Mouse (Mus musculus) MEL (cell line): ENCODE data around the gene Gm4756. TPM values are rescaled to one million over a fixed set of nuclear protein-coding genes. Genes with fewer than 3 reads are reported as not detected.
A peak's percentile ranks its signal among the peaks of the same experiment; 100 is the strongest.

Experiments
- DNase-seq: peaks from one replicate; pipeline ENCODE4 v3.0.0; 2011; ENCODE audit warnings: low read depth, low spot score
- H3K27ac ChIP-seq: 2 replicates; pipeline ENCODE4 v1.5.1; 2012; ENCODE audit warnings: low read depth, mild to moderate bottlenecking, control low read depth, low read length, moderate library complexity; ENCODE audit not compliant: control insufficient read depth
- H3K27me3 ChIP-seq, 2 experiments: fragments of 150-350 bp in 1 of 2; sonication (generic) in 1 of 2; 2 replicates each; pipeline ENCODE4 v1.6.1; 2012; ENCODE audit warnings: low read length in 2 of 2, mild to moderate bottlenecking in 2 of 2, improper control_type of control experiment in 1 of 2, moderate library complexity in 1 of 2; ENCODE audit not compliant: insufficient read depth in 2 of 2, control insufficient read depth in 1 of 2
- H3K36me3 ChIP-seq, 2 experiments: 2 replicates each; pipeline ENCODE4 v1.6.1; 2012 to 2014; ENCODE audit warnings: low read length in 2 of 2, improper control_type of control experiment in 1 of 2, inconsistent platforms in 1 of 2, mild to moderate bottlenecking in 1 of 2; ENCODE audit not compliant: insufficient read depth in 2 of 2, control insufficient read depth in 1 of 2
- H3K4me1 ChIP-seq, 2 experiments: fragments of 150-350 bp in 1 of 2; sonication (generic) in 1 of 2; 2 replicates each; pipeline ENCODE4 v1.6.1; 2012; ENCODE audit warnings: low read length in 2 of 2, improper control_type of control experiment in 1 of 2, mild to moderate bottlenecking in 1 of 2; ENCODE audit not compliant: insufficient read depth in 2 of 2, control insufficient read depth in 1 of 2
- H3K4me3 ChIP-seq, 2 experiments: fragments of 150-350 bp in 1 of 2; sonication (generic) in 1 of 2; 2 replicates each; pipeline ENCODE4 v1.5.1; 2012; ENCODE audit warnings: low read depth in 2 of 2, low read length in 2 of 2, mild to moderate bottlenecking in 2 of 2, moderate library complexity in 2 of 2, control low read depth in 1 of 2, improper control_type of control experiment in 1 of 2; ENCODE audit not compliant: control insufficient read depth in 1 of 2, insufficient read depth in 1 of 2
- H3K79me2 ChIP-seq: 2 replicates; pipeline ENCODE4 v1.6.1; 2012; ENCODE audit warnings: mild to moderate bottlenecking, low read length, moderate library complexity; ENCODE audit not compliant: control insufficient read depth, poor library complexity, insufficient read depth
- H3K9ac ChIP-seq: 2 replicates; pipeline ENCODE4 v1.6.1; 2012; ENCODE audit warnings: low read depth, mild to moderate bottlenecking, control low read depth, low read length, moderate library complexity; ENCODE audit not compliant: control insufficient read depth, poor library complexity, severe bottlenecking
- H3K9me3 ChIP-seq: fragments of 150-350 bp; sonication (generic); replicated peaks from 2 replicates; pipeline ENCODE4 v1.6.1; 2012; ENCODE audit warnings: mild to moderate bottlenecking, low read length, improper control_type of control experiment, moderate library complexity; ENCODE audit not compliant: insufficient read depth
- CHD1 ChIP-seq: IDR thresholded peaks from 2 replicates; pipeline ENCODE4 v1.6.1; 2012; ENCODE audit warnings: low read depth, mild to moderate bottlenecking, inconsistent platforms, low read length, improper control_type of control experiment
- CHD2 ChIP-seq: IDR thresholded peaks from 2 replicates; pipeline ENCODE4 v1.6.1; 2011; ENCODE audit warnings: low read length, improper control_type of control experiment
- CTCF ChIP-seq, 3 experiments: IDR thresholded peaks in 2 of 3; conservative IDR thresholded peaks in 1 of 3; 2 replicates each; pipeline ENCODE4 v1.5.1; 2011 to 2012; ENCODE audit warnings: low read length in 3 of 3, low read depth in 2 of 3, mild to moderate bottlenecking in 2 of 3, improper control_type of control experiment in 1 of 3, inconsistent platforms in 1 of 3, mixed read lengths in 1 of 3, moderate library complexity in 1 of 3; ENCODE audit not compliant: control insufficient read depth in 1 of 3, insufficient read depth in 1 of 3, poor library complexity in 1 of 3, severe bottlenecking in 1 of 3
- E2F4 ChIP-seq: IDR thresholded peaks from 2 replicates; pipeline ENCODE4 v1.6.1; 2011; ENCODE audit warnings: low read depth, low read length, improper control_type of control experiment, borderline replicate concordance
- EP300 ChIP-seq, 2 experiments: IDR thresholded peaks; 2 replicates each; pipeline ENCODE4 v1.6.1; 2011; ENCODE audit warnings: improper control_type of control experiment in 2 of 2, low read length in 2 of 2, low read depth in 1 of 2, mild to moderate bottlenecking in 1 of 2
- GABPA ChIP-seq: IDR thresholded peaks from 2 replicates; pipeline ENCODE4 v1.6.1; 2012; ENCODE audit warnings: low read depth, mild to moderate bottlenecking, inconsistent platforms, low read length, improper control_type of control experiment, moderate library complexity
- GATA1 ChIP-seq: IDR thresholded peaks from 2 replicates; pipeline ENCODE4 v1.6.1; 2011; ENCODE audit warnings: low read depth, low read length, improper control_type of control experiment
- HCFC1 ChIP-seq: IDR thresholded peaks from 2 replicates; pipeline ENCODE4 v1.6.1; 2012; ENCODE audit warnings: low read depth, mild to moderate bottlenecking, inconsistent platforms, low read length, improper control_type of control experiment, moderate library complexity
- KAT2A ChIP-seq: conservative IDR thresholded peaks from 2 replicates; pipeline ENCODE4 v1.6.1; 2012; ENCODE audit warnings: low read depth, low read length, improper control_type of control experiment, inconsistent platforms
- MAZ ChIP-seq: IDR thresholded peaks from 2 replicates; pipeline ENCODE4 v1.6.1; 2012; ENCODE audit warnings: low read depth, mild to moderate bottlenecking, inconsistent platforms, low read length, improper control_type of control experiment
- MEF2A ChIP-seq: IDR thresholded peaks from 2 replicates; pipeline ENCODE4 v1.6.1; 2014; ENCODE audit warnings: low read depth, mild to moderate bottlenecking, inconsistent platforms, low read length, improper control_type of control experiment; ENCODE audit not compliant: poor library complexity, insufficient replicate concordance, severe bottlenecking; ENCODE audit errors: extremely low read depth
- MXI1 ChIP-seq: IDR thresholded peaks from 2 replicates; pipeline ENCODE4 v1.6.1; 2011; ENCODE audit warnings: mild to moderate bottlenecking, low read depth, low read length, improper control_type of control experiment
- MYB ChIP-seq: IDR thresholded peaks from 2 replicates; pipeline ENCODE4 v1.6.1; 2011; ENCODE audit warnings: mild to moderate bottlenecking, low read depth, low read length, improper control_type of control experiment
- MYC ChIP-seq: IDR thresholded peaks from 2 replicates; pipeline ENCODE4 v1.6.1; 2011; ENCODE audit warnings: low read depth, mild to moderate bottlenecking, low read length, improper control_type of control experiment, moderate library complexity
- NELFE ChIP-seq: IDR thresholded peaks from 2 replicates; pipeline ENCODE4 v1.6.1; 2011; ENCODE audit warnings: low read depth, low read length, improper control_type of control experiment
- NRF1 ChIP-seq: IDR thresholded peaks from 2 replicates; pipeline ENCODE4 v1.6.1; 2014; ENCODE audit warnings: low read depth, mild to moderate bottlenecking, inconsistent platforms, low read length, improper control_type of control experiment, moderate library complexity; ENCODE audit not compliant: poor library complexity, insufficient read depth, severe bottlenecking
- POLR2AphosphoS2 ChIP-seq: IDR thresholded peaks from 2 replicates; pipeline ENCODE4 v1.6.1; 2011; ENCODE audit warnings: low read length, improper control_type of control experiment
- POLR2AphosphoS5 ChIP-seq: IDR thresholded peaks from 2 replicates; pipeline ENCODE4 v1.6.1; 2012; ENCODE audit warnings: low read depth, borderline replicate concordance, mild to moderate bottlenecking, inconsistent platforms, low read length, moderate library complexity, mixed read lengths
- RCOR1 ChIP-seq: IDR thresholded peaks from 2 replicates; pipeline ENCODE4 v1.6.1; 2012; ENCODE audit warnings: low read depth, mild to moderate bottlenecking, inconsistent platforms, low read length, improper control_type of control experiment
- SIN3A ChIP-seq: IDR thresholded peaks from 2 replicates; pipeline ENCODE4 v1.6.1; 2012; ENCODE audit warnings: low read length, improper control_type of control experiment, inconsistent platforms
- TAL1 ChIP-seq: IDR thresholded peaks from 2 replicates; pipeline ENCODE4 v1.6.1; 2012; ENCODE audit warnings: mild to moderate bottlenecking, inconsistent platforms, low read length, moderate library complexity, mixed read lengths
- TCF12 ChIP-seq: IDR thresholded peaks from 2 replicates; pipeline ENCODE4 v1.6.1; 2014; ENCODE audit warnings: low read depth, mild to moderate bottlenecking, inconsistent platforms, low read length, improper control_type of control experiment, moderate library complexity
- UBTF ChIP-seq: IDR thresholded peaks from 2 replicates; pipeline ENCODE4 v1.6.1; 2012; ENCODE audit warnings: low read depth, mild to moderate bottlenecking, inconsistent platforms, low read length, improper control_type of control experiment, moderate library complexity, borderline replicate concordance; ENCODE audit not compliant: insufficient read depth
- USF1 ChIP-seq: IDR thresholded peaks from 2 replicates; pipeline ENCODE4 v1.6.1; 2014; ENCODE audit warnings: low read depth, mild to moderate bottlenecking, inconsistent platforms, low read length, improper control_type of control experiment, moderate library complexity
- USF2 ChIP-seq, 2 experiments: IDR thresholded peaks; 2 replicates each; pipeline ENCODE4 v1.6.1; 2011 to 2012; ENCODE audit warnings: improper control_type of control experiment in 2 of 2, low read length in 2 of 2, borderline replicate concordance in 1 of 2, inconsistent platforms in 1 of 2, low read depth in 1 of 2, mild to moderate bottlenecking in 1 of 2; ENCODE audit not compliant: insufficient read depth in 1 of 2
- ZC3H11A ChIP-seq: IDR thresholded peaks from 2 replicates; pipeline ENCODE4 v1.6.1; 2012; ENCODE audit warnings: low read depth, mild to moderate bottlenecking, inconsistent platforms, low read length, improper control_type of control experiment
- ZKSCAN1 ChIP-seq: IDR thresholded peaks from 2 replicates; pipeline ENCODE4 v1.6.1; 2012; ENCODE audit warnings: low read depth, mild to moderate bottlenecking, inconsistent platforms, low read length, improper control_type of control experiment, moderate library complexity
- ZMIZ1 ChIP-seq: IDR thresholded peaks from 2 replicates; pipeline ENCODE4 v1.6.1; 2012; ENCODE audit warnings: low read depth, mild to moderate bottlenecking, inconsistent platforms, low read length, improper control_type of control experiment, moderate library complexity
- ZNF384 ChIP-seq: IDR thresholded peaks from 2 replicates; pipeline ENCODE4 v1.6.1; 2012; ENCODE audit warnings: low read depth, mild to moderate bottlenecking, inconsistent platforms, low read length, improper control_type of control experiment
- polyA plus RNA-seq, 2 experiments: library from polyadenylated mRNA; stranded (reverse) in 1 of 2; unstranded in 1 of 2; fragments of >175 nt in 1 of 2; fragments of >200 nt in 1 of 2; gene quantifications; 2 replicates each; pipeline versions ENCODE4 v1.2.1 to v1.2.4; 2012; ENCODE audit warnings: low replicate concordance in 2 of 2, low read depth in 1 of 2; ENCODE audit not compliant: insufficient read length in 2 of 2, insufficient read depth in 1 of 2, missing spikeins in 1 of 2
- total RNA-seq: library from RNA; depleted of rRNA; stranded (reverse); fragments of 300-350 nt; gene quantifications from 2 replicates; pipeline ENCODE4 v1.2.3, GENCODE M21; 2012

Gm4756 gene
- total and polyA plus RNA-seq, 3 experiments = not detected

GRCm38 (mm10) chr12:72671516-72672135 is 22.2 kb upstream of the Gm4756 start:
- Histone ChIP-seq H3K4me1 (peaks cover 3 to 6% of the 10 kb centered on the region in 2 experiments; a peak in 3 of 4 replicates), H3K9me3 (no peaks in the 10 kb centered on the region), H3K27me3 (no peaks in the 10 kb centered on the region), H3K36me3 (peaks cover 0 to 4% of the 10 kb centered on the region in 2 experiments; a peak in 2 of 4 replicates), H3K4me3 (no peak overlapping the region), H3K27ac (no peak overlapping the region), H3K79me2 (no peaks in the 10 kb centered on the region), H3K9ac (no peak overlapping the region)
- no peak for DNase-seq
- TF ChIP-seq CHD1 = no peak
- TF ChIP-seq E2F4 = no peak
- TF ChIP-seq ZMIZ1 = no peak
- no peak for TF ChIP-seq HCFC1
- no peak for TF ChIP-seq USF2 (IDR thresholded peaks at IDR 0.05; ENCODE audit: borderline replicate concordance in 1 of 2, insufficient read depth in 1 of 2, low read depth in 1 of 2, low read length in 2 of 2)
- no peak for TF ChIP-seq TAL1
- TF ChIP-seq POLR2AphosphoS2 = no peak
- TF ChIP-seq NELFE = no peak
- TF ChIP-seq POLR2AphosphoS5 = no peak
- TF ChIP-seq CTCF (IDR thresholded peaks at IDR 0.05 in 2 of 3, conservative IDR thresholded peaks at IDR 0.05 in 1 of 3; ENCODE audit: control insufficient read depth in 1 of 3, insufficient read depth in 1 of 3, low read depth in 2 of 3, low read length in 3 of 3, poor library complexity in 1 of 3, severe bottlenecking in 1 of 3) = no peak
- no peak for TF ChIP-seq GATA1
- TF ChIP-seq MEF2A = no peak
- no peak for TF ChIP-seq NRF1
- TF ChIP-seq UBTF = no peak
- TF ChIP-seq SIN3A = no peak
- TF ChIP-seq MYC = no peak
- TF ChIP-seq ZNF384 = no peak

GRCm38 (mm10) chr12:72670921-72671320 is 21.5 kb upstream of the Gm4756 start:
- Histone ChIP-seq H3K79me2 (no peaks in the 10 kb centered on the region), H3K4me3 (peak overlapping the region; percentile 53 to 60), H3K4me1 (peaks cover 3 to 6% of the 10 kb centered on the region in 2 experiments; a peak in 3 of 4 replicates), H3K27ac (0 out of 2 replicates have a peak overlapping the region, but pooled peaks have one; percentile 10), H3K27me3 (no peaks in the 10 kb centered on the region), H3K9me3 (no peaks in the 10 kb centered on the region), H3K36me3 (peaks cover 0 to 4% of the 10 kb centered on the region in 2 experiments; a peak in 2 of 4 replicates), H3K9ac (peak overlapping the region; percentile 28)
- peak; percentile 78 for DNase-seq
- no peak for TF ChIP-seq ZC3H11A
- TF ChIP-seq MXI1 = no peak
- peak; percentile 11; the same call in 1 of the 2 replicates for TF ChIP-seq SIN3A
- no peak for TF ChIP-seq CHD2
- no peak for TF ChIP-seq GABPA
- no peak for TF ChIP-seq MAZ
- TF ChIP-seq KAT2A = no peak
- TF ChIP-seq USF1 = no peak
- peak; percentile 59 to 68 for TF ChIP-seq EP300 (IDR thresholded peaks at IDR 0.05; ENCODE audit: low read depth in 1 of 2, low read length in 2 of 2)
- no peak for TF ChIP-seq NRF1
- TF ChIP-seq MYB = no peak
- 0 out of 2 replicates have a peak, but pooled peaks have one; percentile 37 for TF ChIP-seq MYC
- no peak for TF ChIP-seq ZKSCAN1
- TF ChIP-seq E2F4 = no peak
- TF ChIP-seq MEF2A = no peak
- peak; percentile 60; the same call in 1 of the 2 replicates for TF ChIP-seq RCOR1
- peak; percentile 86 for TF ChIP-seq TCF12
- TF ChIP-seq NELFE = no peak
- peak; percentile 84 for TF ChIP-seq TAL1
- no peak for TF ChIP-seq POLR2AphosphoS5
- TF ChIP-seq GATA1 = peak; percentile 53
